Mouse (Mus musculus) forebrain, embryonic 12.5 days (tissue): ENCODE measurements around the gene Racgap1. TPM values are rescaled to one million over a fixed set of nuclear protein-coding genes. Genes with fewer than 3 reads are reported as not detected.

ENCODE experiments used
- ATAC-seq: fragments of 200-750 bp; cut with Nextera tagmentation; 2 replicates; pipeline ENCODE4 v1.8.0; 2017; ENCODE audit warnings: moderate TSS enrichment; ENCODE audit not compliant: low FRiP score
- H3K27ac ChIP-seq: fragments of 300-500 bp; sonication (generic); 2 replicates; pipeline ENCODE4 v1.5.1; 2016; ENCODE audit warnings: mild to moderate bottlenecking
- H3K27me3 ChIP-seq: fragments of 300-500 bp; sonication (generic); 2 replicates; pipeline ENCODE4 v1.6.1; 2016; ENCODE audit warnings: mild to moderate bottlenecking
- H3K36me3 ChIP-seq: fragments of 300-500 bp; sonication (generic); replicated peaks from 2 replicates; pipeline ENCODE4 v1.6.1; 2016; ENCODE audit warnings: mild to moderate bottlenecking
- H3K4me1 ChIP-seq: fragments of 300-500 bp; sonication (generic); 2 replicates; pipeline ENCODE4 v1.6.1; 2016
- H3K4me2 ChIP-seq: fragments of 300-500 bp; sonication (generic); 2 replicates; pipeline ENCODE4 v1.6.1; 2016; ENCODE audit warnings: mild to moderate bottlenecking, moderate library complexity
- H3K4me3 ChIP-seq: fragments of 300-500 bp; sonication (generic); replicated peaks from 2 replicates; pipeline ENCODE4 v1.5.1; 2016; ENCODE audit warnings: mild to moderate bottlenecking
- H3K9ac ChIP-seq: fragments of 300-500 bp; sonication (generic); 2 replicates; pipeline ENCODE4 v1.6.1; 2016; ENCODE audit warnings: mild to moderate bottlenecking
- H3K9me3 ChIP-seq: fragments of 300-500 bp; sonication (generic); 2 replicates; pipeline ENCODE4 v1.6.1; 2016
- WGBS: fragments of 180-500 bp; shearing (Covaris S2); methylation state at CpG from one replicate; pipeline ENCODE4 v1.1.7; 2016; 5-methylcytosine and 5-hydroxymethylcytosine counted together
- polyA plus RNA-seq: library from polyadenylated mRNA; unstranded; fragments of >200 nt; fragmentation: Nextera tagmentation; extraction: Ambion mirVana; gene quantifications from 2 replicates; pipeline ENCODE4 v1.2.1, GENCODE M21; 2016

Racgap1 gene
- polyA plus RNA-seq: 230 and 251 TPM in 2 replicates

DNA sequence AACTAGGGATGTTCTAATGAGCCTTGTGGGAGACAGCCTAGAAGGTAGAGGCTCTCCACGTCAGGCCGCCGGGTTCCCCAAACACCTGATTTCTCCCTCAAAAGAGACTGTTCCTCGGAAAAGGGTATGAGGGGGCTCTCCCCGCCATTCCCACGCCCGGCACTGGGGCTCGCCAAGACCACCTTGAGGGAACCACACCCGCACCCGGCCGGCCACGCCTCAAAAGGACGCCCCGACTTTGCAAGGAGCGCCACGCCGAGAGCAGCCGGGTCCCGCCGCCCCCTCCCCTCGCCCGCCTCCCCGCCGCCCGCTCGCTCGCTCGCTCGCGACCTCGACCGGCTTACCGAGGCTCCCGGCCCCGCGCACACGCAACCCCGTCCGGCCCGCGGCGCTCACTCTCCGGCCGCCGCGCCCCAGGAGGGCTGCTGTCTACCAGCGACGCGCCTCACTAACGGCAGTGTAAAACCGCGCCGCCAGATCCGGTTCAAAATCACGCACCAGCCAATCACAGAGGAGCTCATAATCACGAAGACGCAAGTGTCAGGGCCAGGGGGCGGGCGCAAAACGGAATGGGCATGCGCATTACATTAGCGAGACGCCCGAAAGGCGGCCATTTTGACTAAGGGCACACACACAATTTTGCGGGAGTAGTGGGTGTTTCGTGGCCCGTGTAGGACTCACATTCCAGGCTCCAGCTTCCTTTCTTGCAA is at the start of gene Racgap1:
Gene Racgap1 (minus strand): TSS at position 494 of the 710 bp plus-strand sequence.
- Histone ChIP-seq H3K9me3 (no peaks in the 10 kb centered on the region), H3K4me2 (peak within 1 kb of the TSS; percentile 68), H3K27me3 (peaks cover 39% of the 10 kb centered on the region), H3K27ac (no peak within 1 kb of the TSS; the same call in 1 of the 2 replicates), H3K4me1 (peaks cover 64% of the 10 kb centered on the region), H3K4me3 (peak within 1 kb of the TSS; percentile 65), H3K36me3 (no peaks in the 10 kb centered on the region), H3K9ac (peak within 1 kb of the TSS; percentile 80)
- peak; percentile 95 for ATAC-seq
- WGBS: under 1% methylated on average over 68 of the region's 68 CpGs

DNA sequence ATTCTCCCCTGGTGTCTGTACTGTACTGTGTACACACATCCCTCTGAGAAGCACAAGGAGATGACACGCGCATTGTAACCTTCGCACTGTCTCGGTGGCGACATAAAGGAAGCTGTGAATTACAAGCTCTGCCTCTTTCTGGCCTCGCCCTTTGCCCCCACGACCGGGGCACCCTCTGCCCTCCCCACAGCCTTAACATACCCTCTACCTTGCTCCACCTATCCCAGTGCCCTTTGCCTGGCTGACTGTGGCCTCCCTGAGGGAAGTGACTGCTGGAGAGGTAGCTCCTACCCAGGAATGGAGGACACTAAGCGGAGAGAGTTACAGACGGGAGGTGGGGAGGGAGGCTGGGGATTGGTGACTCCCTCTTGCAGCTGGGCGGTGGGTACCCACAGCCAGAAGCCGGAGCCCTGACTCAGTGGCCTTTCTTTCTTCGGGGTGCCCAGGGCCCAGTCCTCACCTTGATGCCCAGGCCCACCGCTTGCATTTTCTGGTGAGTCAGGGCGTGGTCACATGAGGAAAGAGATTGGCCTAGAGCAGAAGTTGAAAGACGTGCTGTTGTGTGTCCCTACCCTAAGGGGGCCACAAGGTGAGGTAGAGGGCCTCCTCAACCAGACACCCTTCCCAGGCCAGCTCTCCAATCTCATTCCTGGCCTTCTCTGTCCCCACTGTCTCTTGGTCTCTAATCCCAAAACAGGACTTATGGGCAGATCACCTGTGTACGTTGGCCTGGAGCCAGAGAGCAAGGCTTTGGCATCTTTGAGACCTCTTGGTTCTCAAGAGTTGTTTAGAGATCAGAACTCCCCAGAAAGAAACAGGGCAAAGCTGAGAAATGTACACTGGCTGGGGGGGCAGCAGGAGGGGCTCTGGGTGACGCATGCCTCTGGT is 49.0 kb upstream of the Racgap1 start:
- ATAC-seq: no peak
- Histone ChIP-seq H3K27ac (no peak overlapping the region), H3K9me3 (no peaks in the 10 kb centered on the region), H3K9ac (no peak overlapping the region), H3K36me3 (peaks cover 18% of the 10 kb centered on the region), H3K27me3 (peaks cover 23% of the 10 kb centered on the region), H3K4me3 (no peak overlapping the region), H3K4me2 (no peak overlapping the region), H3K4me1 (peaks cover 30% of the 10 kb centered on the region)
- 89% methylated on average over 18 of the region's 18 CpGs for WGBS

DNA sequence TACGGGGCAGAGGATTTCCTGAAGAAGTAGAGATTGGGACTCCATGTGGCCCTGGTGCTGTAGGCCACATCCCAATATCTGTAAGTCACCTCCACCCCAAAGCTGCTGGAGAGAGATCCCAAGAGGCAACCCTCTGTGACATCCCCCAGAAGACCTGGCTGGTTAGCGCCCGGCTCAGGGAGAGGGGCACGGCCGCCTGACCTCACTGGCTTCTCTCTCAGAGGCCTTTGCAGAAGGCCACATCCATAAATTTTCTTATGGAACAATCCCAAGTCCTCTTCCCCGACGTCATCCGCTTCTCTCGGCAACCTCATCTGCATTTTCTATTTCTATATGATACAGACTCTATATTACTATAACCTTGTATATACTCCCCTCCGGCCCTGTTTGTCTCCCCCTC is 48.3 kb upstream of the Racgap1 start:
- 86% methylated on average over 10 of the region's 10 CpGs for WGBS
- Histone ChIP-seq H3K36me3 (peaks cover 13% of the 10 kb centered on the region), H3K4me3 (no peak overlapping the region), H3K27ac (no peak overlapping the region), H3K27me3 (peaks cover 23% of the 10 kb centered on the region), H3K4me1 (peaks cover 26% of the 10 kb centered on the region), H3K4me2 (no peak overlapping the region), H3K9me3 (no peaks in the 10 kb centered on the region), H3K9ac (0 out of 2 replicates have a peak overlapping the region, but pooled peaks have one; percentile 12)
- ATAC-seq: no peak

- Histone ChIP-seq H3K27me3 (peaks cover 23% of the 10 kb centered on the region), H3K36me3 (peaks cover 2% of the 10 kb centered on the region; the same call in 1 of the 2 replicates), H3K9me3 (no peaks in the 10 kb centered on the region), H3K4me1 (peaks cover 23% of the 10 kb centered on the region), H3K4me2 (peak overlapping the region; percentile 10; the same call in 1 of the 2 replicates), H3K27ac (no peak overlapping the region), H3K4me3 (no peak overlapping the region; the same call in 1 of the 2 replicates), H3K9ac (no peak overlapping the region)
- no peak for ATAC-seq
- WGBS: 40% methylated on average over 20 of the region's 20 CpGs
Observed at GRCm38 (mm10) chr15:99698533-99699085, 47.2 kb upstream of the Racgap1 start.

DNA sequence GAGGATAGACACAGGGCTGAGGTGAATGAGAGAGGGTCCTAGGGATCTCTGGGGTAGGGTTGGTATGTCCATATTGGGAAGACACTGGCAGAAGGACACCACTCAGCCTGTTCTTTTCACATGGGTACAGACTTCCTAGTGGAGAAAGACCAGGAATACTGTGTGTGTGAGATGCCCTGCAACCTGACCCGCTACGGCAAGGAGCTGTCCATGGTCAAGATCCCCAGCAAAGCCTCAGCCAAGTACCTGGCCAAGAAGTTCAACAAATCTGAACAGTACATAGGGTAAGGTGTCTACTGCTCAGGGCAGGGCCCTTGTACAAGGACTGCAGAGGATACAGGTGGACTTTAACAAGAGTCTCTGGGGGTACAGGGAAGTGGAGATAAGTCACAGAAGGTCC is 45.9 kb upstream of the Racgap1 start:
- WGBS: 47% methylated on average over 2 of the region's 2 CpGs
- H3K4me2 ChIP-seq: no peak overlapping the region
- no peak for ATAC-seq

GRCm38 (mm10) chr15:99691976-99692375 is 40.5 kb upstream of the Racgap1 start:
- no peaks in the 10 kb centered on the region for H3K9me3 ChIP-seq
- H3K4me1 ChIP-seq: peaks cover 33% of the 10 kb centered on the region
- 57% methylated on average over 9 of the region's 9 CpGs for WGBS
- H3K36me3 ChIP-seq: no peaks in the 10 kb centered on the region; the same call in 1 of the 2 replicates
- no peak for ATAC-seq
- no peak overlapping the region for H3K27ac ChIP-seq
- H3K4me3 ChIP-seq: no peak overlapping the region
- H3K4me2 ChIP-seq: no peak overlapping the region
- H3K27me3 ChIP-seq: peaks cover 25% of the 10 kb centered on the region; the same call in 1 of the 2 replicates
- H3K9ac ChIP-seq: peak overlapping the region; percentile 12; the same call in 1 of the 2 replicates

More for the DNA sequence above, 45.9 kb upstream of the Racgap1 start:
- H3K9ac ChIP-seq: no peak overlapping the region
- no peak overlapping the region for H3K4me3 ChIP-seq
- H3K9me3 ChIP-seq: no peaks in the 10 kb centered on the region
- H3K36me3 ChIP-seq: no peaks in the 10 kb centered on the region; the same call in 1 of the 2 replicates
- H3K27me3 ChIP-seq: peaks cover 29% of the 10 kb centered on the region
- H3K4me1 ChIP-seq: peaks cover 16% of the 10 kb centered on the region
- no peak overlapping the region for H3K27ac ChIP-seq

DNA sequence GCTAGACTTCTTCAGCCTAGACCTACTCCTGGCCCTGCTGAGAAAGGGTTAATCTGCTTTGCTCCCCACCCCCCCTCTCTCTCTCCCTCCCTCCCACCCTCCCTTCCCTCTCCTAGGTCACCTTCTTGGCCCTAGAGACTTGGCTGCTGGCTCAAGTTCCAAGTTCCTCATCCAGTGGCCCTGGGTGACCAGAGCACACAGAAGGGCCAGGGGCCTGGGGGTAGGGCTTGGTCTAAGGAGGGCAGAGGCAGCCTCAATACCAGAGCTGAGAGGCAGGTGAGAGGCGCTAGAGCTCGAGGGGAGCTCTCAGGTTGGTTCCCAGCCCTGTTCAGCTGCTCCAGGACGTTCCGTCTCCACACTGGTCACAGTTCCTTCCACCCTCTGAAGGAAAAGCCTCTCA is 39.5 kb upstream of the Racgap1 start:
- ATAC-seq: no peak
- 16% methylated on average over 4 of the region's 4 CpGs for WGBS

GRCm38 (mm10) chr15:99688712-99689111 is 37.3 kb upstream of the Racgap1 start:
- peaks cover 19% of the 10 kb centered on the region; the same call in 1 of the 2 replicates for H3K27me3 ChIP-seq
- 8% methylated on average over 4 of the region's 4 CpGs for WGBS
- H3K4me2 ChIP-seq: no peak overlapping the region
- no peak overlapping the region for H3K4me3 ChIP-seq
- no peaks in the 10 kb centered on the region for H3K36me3 ChIP-seq
- peak overlapping the region; percentile 17; the same call in 1 of the 2 replicates for H3K9ac ChIP-seq
- peaks cover 26% of the 10 kb centered on the region for H3K4me1 ChIP-seq
- ATAC-seq: no peak; the same call in 1 of the 2 replicates
- H3K9me3 ChIP-seq: no peaks in the 10 kb centered on the region
- no peak overlapping the region for H3K27ac ChIP-seq

More for the DNA sequence above, 39.5 kb upstream of the Racgap1 start:
- peaks cover 33% of the 10 kb centered on the region for H3K4me1 ChIP-seq
- no peak overlapping the region for H3K4me2 ChIP-seq
- no peak overlapping the region for H3K9ac ChIP-seq
- H3K4me3 ChIP-seq: no peak overlapping the region
- no peak overlapping the region for H3K27ac ChIP-seq
- peaks cover 19% of the 10 kb centered on the region; the same call in 1 of the 2 replicates for H3K27me3 ChIP-seq
- H3K36me3 ChIP-seq: no peaks in the 10 kb centered on the region
- H3K9me3 ChIP-seq: no peaks in the 10 kb centered on the region

- no peak overlapping the region for H3K4me3 ChIP-seq
- peaks cover 6% of the 10 kb centered on the region; the same call in 1 of the 2 replicates for H3K27me3 ChIP-seq
- no peak overlapping the region for H3K27ac ChIP-seq
- no peak overlapping the region for H3K9ac ChIP-seq
- no peak for ATAC-seq
- no peaks in the 10 kb centered on the region for H3K36me3 ChIP-seq
- WGBS: 94% methylated on average over 5 of the region's 5 CpGs
- H3K4me2 ChIP-seq: no peak overlapping the region
- H3K9me3 ChIP-seq: no peaks in the 10 kb centered on the region
- 0 out of 2 replicates have a peak, but pooled peaks cover 3% of the 10 kb centered on the region for H3K4me1 ChIP-seq
Observed at GRCm38 (mm10) chr15:99684156-99684555, 32.7 kb upstream of the Racgap1 start.

GRCm38 (mm10) chr15:99682880-99683279 is 31.4 kb upstream of the Racgap1 start:
- Histone ChIP-seq H3K4me1 (peaks cover 11% of the 10 kb centered on the region), H3K4me3 (no peak overlapping the region), H3K9me3 (no peaks in the 10 kb centered on the region), H3K4me2 (no peak overlapping the region), H3K27me3 (peaks cover 3% of the 10 kb centered on the region; the same call in 1 of the 2 replicates), H3K36me3 (no peaks in the 10 kb centered on the region), H3K27ac (no peak overlapping the region), H3K9ac (no peak overlapping the region)
- no peak for ATAC-seq
- WGBS: 93% methylated on average over 7 of the region's 7 CpGs

DNA sequence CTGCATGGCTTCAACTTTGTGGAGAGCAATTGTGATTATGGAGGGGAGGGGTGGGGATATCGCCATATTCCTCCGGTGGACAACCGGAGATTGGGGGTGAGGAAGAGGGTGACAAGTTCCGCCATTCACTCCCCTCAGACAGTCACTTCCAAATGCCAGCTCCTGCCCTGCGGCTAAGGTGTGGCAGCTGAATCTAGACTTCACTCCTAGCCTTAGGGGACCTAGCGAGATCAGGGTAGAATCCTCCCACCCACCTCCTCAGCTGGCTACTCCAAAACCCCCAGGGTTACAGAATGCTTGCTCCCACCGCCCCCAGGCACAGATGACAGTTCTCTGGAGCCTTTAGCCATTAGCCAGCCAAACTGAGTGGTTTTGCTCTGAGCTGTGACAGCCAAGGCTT is 27.6 kb upstream of the Racgap1 start:
- no peak overlapping the region for H3K9ac ChIP-seq
- 73% methylated on average over 7 of the region's 7 CpGs for WGBS
- ATAC-seq: no peak

More for the DNA sequence above, 27.6 kb upstream of the Racgap1 start:
- no peak overlapping the region for H3K27ac ChIP-seq
- H3K4me1 ChIP-seq: peaks cover 29% of the 10 kb centered on the region
- H3K9me3 ChIP-seq: no peaks in the 10 kb centered on the region
- peaks cover 13% of the 10 kb centered on the region; the same call in 1 of the 2 replicates for H3K27me3 ChIP-seq
- H3K4me3 ChIP-seq: no peak overlapping the region
- no peak overlapping the region for H3K4me2 ChIP-seq
- no peaks in the 10 kb centered on the region for H3K36me3 ChIP-seq
